Mouse (Mus musculus) kidney, postnatal 10 days (tissue): ENCODE data around the gene Dlg2.

Experiments
- DNase-seq: peaks from one replicate; pipeline ENCODE4 v3.0.0; 2021; ENCODE audit warnings: mixed read lengths

The Dlg2 gene

DNA sequence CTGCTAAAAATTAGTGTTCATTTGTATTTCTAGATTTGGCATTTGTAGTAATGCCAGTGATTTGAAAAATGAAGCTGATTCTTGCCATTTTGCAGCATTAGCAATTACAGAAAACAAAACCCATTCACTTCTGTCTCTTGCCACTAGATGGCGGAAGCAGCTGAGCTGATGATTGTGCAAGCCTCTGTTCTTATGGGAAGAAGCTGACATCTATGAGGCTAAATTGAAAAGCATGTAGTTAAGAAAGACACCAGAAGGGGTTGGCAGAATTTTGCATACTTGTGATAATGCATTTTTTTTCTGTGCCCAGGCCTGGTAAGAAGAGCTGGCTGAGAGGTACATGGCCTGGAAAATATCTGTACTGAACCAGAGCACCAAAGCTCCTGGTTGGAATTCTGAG, 980.7 kb downstream of the Dlg2 start:
- peak; percentile 76 for DNase-seq

DNA sequence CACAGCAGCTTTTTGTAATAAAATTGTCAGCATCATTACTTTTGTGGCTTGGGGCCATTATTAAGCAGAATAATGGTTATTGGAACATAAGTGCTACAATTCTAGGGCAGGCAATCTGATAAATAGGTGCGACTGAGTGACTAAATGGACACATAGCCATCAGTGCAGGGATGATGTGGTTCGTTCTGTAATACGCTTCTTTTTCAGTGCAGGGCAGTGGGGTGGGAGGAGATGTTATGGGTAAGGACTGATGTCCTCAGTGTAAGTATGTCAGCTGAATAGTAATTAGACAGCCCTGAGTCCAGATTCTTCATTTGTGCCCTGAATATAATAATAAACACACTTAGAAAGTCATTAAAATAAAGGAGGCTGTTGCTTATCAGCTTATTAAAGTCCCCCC, 984.9 kb downstream of the Dlg2 start:
- DNase-seq: no peak

DNA sequence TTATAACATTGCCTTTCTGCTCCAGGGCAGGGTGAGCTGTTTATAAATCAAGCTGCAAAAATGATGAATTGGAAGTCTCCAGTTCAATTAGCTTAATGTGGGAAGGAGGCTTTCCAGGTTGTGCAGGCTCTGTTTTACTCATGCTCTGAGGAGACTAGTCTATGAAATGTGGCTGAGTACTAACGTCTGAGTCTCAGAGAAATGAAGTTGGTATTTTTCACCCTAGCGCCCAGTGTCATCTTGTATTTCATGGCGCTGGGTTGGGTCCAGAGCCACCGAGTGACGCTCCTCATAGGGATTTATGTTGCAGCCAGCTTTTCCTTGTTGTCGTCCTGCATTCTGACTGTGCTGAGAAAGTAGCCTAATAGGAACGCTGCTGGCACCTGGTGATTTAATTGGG, 986.8 kb downstream of the Dlg2 start:
- no peak for DNase-seq

DNA sequence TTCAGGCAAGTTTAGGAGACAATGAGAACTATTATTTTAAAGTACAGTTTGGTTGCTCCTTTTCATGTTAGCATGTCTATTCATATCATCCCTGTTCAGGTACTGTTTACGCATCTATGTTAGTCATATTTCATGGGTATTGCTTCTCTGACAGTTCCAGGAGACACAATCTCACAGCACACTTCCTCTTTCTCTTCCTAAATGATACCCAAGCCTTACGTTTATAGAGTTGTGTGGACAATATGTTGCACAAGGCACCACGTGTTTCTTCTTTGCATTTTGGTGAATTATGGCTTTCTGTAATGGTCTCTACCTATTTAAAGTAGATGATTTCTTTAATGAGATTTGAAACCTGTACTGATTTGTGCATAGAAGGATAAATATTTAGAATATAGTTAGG, 990.6 kb downstream of the Dlg2 start:
- DNase-seq: no peak

DNA sequence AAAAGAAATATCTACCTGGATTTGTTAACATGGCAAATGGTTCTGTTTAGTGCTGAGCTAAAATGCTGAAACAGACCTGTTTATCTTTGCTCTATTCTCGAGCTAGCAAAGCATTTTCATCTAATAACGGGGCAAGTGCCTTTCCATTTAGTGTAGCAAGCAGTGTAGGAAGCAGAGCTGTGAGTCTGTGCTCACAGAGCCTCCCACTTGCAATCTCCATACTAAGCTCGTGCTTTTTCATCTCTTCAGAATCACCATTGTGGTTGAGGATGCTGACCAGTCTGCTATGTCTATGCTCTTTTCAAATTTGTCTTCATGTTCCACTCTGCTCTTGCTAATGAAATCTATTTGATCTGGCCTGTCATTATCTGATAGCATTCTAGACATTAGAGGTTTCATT, 1002.7 kb downstream of the Dlg2 start:
- no peak for DNase-seq

DNA sequence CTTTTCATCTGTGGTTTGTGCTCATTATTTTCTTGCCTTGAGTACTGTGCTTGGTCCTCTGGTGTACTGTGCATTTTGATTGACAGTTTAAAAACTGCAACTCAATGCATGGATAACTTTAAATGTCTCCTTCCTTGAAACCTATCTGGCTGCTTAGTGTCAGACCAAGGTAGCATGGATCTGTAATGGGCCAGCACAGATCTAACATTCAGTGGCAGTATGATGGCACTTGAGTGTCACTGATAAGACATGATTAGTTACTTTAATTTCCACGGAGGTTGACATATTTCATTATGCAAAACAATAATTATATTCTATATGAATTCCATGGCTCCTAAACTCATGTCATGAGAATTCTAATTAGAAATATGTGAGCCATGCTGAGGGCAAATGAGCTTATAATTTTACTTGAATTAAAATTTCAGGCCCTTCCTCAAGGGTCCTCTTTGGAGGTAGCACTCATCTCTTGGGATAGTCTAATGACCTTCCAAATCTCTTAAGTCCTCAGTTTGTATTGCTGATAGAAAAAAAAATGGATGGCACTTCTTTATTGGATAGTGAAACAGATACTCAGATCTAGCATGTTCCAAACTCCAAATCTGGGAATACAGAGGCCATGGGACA, 1005.2 kb downstream of the Dlg2 start:
- no peak for DNase-seq

DNA sequence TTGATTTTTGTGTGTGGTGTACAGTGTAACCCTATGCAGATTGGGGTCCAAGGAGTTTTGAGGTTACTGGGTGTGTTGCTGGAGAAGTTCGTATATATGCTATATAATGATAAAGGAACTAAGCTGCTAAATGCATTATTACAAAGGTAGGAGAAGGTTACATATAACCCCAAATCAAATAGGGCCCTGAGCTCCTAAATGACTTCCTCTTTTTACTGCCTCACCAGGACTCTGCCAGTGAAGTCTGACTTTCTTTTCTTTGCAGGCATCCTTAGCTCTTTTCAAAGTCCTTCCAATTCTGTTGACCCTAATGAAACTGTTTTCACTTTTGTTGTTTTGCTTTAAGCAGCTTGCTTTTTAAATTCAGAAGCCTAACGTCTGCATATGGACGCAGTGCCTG, 1016.8 kb downstream of the Dlg2 start:
- DNase-seq: no peak

DNA sequence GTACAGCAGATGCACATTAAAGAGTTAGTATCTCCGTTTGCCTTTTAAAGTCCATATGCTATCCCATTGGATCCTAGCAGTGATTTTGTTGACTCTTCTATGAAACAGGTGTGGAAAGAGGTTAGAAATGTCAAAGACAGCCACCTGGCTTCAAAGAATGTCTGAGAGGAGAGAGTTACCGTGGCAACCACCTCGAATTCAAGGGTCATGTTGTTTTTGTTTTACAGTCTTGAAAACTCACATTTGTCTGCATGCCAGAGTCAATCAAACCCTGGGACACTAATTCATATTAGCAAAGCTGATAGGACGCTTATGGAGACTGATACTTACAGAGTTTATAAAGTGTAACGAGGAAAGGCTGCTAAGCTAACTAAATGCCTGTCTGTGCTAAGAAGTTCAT, 1019.1 kb downstream of the Dlg2 start:
- no peak for DNase-seq

DNA sequence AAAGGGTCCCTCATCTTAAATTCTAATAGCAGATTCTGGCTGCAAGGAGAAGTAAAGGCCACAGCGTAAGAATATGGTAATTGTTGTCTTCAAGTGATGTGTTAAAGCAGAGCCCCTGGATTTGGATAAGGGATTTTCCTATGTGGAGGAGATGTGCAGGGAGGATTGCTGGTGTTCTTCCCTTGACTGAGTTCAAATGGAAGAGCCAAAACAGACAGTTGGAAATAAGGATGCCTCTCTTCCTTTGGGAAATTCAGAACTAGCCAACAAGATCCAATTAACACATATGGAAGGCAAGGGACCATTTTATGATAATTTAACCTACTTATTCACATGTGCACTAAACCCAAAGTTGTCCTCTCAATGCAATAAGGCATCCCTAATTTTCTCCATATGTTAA, 1034.6 kb downstream of the Dlg2 start:
- no peak for DNase-seq

DNA sequence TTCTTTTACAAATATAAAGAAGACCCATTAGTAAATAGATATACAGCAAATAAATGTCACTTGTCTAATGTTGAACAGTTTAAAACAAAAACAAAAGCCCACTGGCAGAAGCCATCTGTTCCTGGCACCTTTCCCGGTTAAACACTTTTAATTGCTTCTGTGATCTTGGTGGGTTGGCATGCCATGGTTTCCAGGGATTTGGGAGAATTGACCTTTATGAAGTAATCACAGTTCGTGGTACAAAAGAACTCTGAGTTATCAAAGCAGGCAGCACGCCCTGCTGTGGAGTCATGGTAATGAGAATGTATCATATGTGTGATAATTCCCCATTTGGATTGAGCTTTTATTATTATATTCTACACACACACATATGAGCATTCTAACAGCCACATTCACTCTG, 1038.0 kb downstream of the Dlg2 start:
- DNase-seq: no peak

DNA sequence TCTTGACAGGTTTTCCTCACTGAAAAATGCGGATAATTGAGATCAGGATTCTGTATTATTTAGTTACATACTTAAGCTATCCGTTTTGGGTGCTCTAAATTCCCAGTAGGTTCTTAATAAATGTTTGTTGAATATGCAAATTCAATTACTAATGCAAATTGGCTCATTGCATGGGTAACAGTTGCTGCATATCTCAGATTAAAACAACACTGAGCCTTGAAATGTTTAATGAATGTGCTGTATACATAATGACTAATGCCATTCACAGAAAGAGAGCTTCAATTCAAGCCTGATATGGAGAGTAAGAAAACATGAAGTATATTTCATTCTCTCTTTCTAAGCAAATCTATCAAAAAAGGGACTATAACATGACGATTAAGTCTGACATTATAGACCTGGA, 1039.8 kb downstream of the Dlg2 start:
- no peak for DNase-seq

DNA sequence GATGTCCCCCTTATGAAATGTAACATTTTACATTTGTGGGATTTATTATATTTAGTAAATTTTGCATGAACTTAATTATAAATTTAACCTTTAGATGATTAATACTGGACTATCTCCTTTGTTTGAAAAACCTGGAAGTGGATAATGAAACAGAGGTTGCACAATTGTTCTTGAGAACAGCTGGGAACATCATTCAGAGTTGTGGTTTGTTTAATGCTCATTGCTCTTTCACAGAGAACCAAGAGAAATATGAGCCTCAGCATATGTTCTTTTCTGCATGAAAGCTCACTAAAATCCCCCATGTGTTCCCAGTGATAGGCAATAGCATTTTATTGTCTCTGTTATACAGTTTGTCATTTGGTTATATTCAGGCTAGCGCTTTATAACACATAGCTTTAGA, 1049.4 kb downstream of the Dlg2 start:
- no peak for DNase-seq

DNA sequence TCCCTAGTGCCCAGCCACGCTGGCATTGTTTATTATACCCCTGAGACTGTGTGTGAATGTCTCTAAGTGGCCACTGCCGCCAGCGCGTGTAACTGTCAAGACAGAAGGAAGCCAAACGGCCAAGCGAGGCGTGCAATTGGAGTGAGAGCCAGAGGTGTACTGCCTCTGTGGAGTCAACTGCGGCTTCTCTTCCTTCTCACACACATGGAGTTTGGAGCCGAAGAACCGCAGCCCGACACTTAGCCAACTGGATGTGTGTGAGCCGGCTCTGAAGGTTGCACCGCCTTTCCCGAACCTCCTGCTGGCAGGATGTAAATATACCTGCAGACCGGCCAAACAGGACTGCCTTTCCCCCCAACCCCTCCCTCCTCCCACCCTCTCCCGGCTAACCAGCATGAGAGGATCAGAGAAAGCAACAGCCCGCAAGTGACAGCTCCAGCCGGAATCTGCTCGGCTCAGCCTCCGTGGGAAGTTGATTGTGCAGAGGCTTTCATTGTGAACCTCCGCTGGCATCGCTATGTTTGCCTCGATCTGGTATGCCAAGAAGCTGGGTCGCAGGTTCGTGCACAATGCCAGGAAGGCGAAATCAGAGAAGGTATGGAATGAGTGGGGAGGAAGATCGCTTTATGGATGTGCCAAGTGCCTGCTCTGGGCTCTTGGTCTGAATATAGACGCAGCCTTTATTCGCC, 1066.3 kb downstream of the Dlg2 start:
- DNase-seq: peak; percentile 19

DNA sequence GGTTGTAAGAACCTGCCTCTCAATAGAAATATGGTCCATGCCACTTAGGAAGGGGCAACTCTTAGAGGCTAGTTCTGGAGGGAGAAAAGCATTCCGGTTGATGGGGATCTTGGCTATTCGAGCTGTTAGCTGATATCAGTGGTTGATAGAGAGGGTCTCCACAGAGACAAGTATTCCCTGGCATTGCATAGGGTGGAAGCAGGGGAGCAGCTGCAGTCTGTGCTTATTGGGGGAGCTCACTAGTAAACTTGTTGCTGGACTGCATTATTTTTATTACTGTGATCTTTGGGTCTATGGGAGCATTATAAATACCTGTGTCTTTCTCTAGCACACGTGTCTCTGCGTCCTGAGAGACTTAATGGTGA, 1066.8 kb downstream of the Dlg2 start:
- DNase-seq: no peak

DNA sequence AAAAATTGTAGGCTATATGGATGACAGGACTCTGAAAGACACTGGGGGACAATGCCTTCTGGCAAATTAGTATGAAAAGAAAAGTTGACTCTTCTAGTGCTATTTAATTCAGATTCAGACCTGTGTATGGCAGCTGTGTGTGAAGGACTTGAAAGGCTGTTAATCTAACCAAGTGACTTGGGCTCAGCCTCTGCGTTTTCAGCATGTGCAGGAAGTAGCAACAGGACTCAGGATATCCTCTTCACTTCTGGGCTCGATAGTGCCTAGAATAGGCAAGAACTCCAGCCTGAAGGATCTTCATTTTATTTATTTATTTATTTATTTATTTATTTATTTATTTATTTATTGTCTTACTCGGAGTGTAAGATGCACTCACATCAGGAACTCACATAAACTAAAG, 1068.1 kb downstream of the Dlg2 start:
- peak; percentile 14 for DNase-seq

DNA sequence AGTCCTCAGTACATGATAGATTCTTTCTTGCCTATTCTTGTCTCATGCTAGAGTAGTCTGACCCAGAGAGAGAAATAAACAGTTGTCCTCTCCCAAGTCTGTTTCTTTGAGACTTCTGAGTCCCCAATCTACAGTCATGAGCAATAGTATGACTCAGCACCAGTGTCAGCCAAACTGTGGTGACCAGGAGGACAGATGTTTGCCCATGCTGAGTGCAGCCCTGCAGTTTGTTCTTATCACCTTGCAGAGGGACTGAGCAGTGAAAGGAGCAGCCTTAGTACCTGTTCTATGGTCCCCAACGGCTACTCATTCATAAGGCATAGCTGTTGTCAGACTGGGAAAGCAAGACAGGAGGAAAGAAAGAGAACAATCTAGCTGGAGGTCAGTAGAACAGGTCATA, 1072.3 kb downstream of the Dlg2 start:
- DNase-seq: no peak

DNA sequence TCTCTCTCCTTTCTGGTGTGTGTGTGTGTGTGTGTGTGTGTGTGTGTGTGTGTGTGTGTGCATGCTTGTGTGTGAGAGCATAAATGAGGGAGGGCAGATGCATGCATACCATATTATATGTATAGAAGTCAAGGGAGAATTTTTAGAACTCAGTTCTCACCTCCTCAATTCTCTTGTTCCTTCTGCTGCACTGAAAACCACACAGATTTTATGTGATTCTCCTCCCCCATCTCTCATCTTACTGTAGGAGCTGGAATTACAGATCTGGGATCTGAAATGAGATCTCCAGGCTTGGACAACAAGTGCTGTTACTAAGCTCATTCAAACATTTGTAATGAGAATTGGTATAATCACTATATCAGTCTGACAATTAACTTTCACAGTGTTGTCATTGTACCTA, 1081.1 kb downstream of the Dlg2 start:
- DNase-seq: no peak

DNA sequence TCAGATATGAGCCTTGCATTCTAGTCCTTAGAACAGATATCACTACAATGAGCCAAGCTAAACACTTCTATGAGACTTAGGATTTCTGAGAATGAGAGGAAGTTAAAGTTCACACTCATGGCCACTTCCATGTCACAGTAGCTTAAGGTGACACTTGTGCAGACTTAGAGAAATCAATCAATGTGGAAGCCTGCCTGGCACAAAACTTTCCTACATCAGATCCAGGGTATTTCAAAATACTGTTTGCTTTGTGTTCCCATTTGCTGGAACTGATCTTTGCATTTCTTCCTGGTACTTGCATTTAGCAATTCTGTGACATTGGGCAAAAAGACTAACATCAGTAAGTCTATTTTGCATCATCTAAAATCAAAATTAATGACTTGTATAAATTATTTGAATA, 1091.0 kb downstream of the Dlg2 start:
- DNase-seq: no peak

DNA sequence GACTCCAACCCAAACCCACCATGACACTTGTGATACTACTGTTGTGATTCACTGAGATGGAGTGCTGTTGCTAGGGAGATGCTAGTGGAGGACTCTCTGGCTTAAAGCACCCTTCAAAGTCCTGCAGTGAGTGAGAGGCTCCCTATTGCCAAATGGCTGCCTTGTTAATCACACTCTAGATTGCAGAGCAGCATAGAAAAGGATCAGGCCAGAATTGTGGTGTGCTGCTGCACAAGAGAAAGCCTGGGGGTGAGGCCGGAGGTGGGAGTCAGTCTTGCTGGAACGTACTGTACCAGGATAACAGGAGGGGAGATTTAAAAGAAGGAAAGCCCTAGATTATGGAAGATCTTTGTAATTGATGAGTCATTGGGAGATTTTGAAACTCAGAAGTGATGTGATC, 1094.5 kb downstream of the Dlg2 start:
- no peak for DNase-seq

DNA sequence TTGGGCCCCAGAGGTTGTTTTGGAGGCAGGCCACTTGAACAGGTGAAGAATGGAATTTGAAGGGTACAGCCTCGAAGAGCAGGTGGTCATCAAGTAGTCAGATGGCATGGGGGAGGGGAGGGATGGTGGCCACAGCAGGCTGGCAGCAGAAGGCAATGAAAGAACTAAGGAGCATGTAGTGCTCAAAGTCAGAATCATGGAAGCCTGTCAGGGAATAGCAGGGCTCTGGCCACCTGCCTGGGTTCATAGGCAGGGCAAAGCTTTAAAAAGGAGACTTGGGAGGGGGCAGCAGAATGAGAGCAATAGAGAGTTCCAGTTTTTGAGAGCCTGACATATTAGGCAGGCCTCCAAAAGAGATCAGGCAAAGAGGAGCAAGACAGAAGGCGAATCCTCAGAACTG, 1096.2 kb downstream of the Dlg2 start:
- no peak for DNase-seq

DNA sequence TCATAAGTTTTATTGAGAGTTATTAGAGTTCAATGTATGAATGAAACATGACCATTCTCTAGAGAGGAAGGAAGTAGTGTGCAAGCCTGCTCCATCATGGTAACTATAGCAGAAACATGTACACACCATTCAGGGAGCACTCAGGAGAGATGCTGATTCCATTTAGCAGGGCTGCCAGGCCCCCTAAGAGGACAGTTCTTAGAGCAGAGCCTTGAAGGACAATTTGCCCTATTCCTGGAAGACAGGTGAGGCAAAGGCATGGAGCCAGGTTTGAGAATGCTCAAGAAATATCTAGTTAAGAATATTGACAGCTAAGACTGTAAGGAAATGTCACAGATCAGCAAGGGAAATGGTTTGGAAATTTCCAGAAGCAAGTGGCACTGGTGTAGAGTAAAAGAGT, 1096.8 kb downstream of the Dlg2 start:
- no peak for DNase-seq

DNA sequence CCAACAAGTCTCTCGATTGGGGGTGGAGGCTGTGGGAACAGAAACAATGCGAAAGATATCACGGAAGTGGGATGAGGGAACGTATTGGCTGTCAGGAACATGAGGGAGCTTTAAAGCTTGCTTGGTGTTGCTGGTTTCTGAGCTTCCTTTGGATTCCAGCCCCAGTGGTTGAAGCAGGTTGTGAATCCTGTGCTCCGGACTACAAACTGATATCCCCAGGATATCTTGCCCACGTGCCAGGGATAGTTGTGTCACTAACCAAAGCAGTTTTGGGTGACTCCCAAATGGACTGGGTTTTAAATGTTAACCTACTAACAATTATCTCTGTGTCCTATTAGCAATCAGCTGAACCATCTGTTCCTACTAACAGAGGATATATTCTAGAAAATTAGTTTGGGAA, 1099.7 kb downstream of the Dlg2 start:
- DNase-seq: no peak

DNA sequence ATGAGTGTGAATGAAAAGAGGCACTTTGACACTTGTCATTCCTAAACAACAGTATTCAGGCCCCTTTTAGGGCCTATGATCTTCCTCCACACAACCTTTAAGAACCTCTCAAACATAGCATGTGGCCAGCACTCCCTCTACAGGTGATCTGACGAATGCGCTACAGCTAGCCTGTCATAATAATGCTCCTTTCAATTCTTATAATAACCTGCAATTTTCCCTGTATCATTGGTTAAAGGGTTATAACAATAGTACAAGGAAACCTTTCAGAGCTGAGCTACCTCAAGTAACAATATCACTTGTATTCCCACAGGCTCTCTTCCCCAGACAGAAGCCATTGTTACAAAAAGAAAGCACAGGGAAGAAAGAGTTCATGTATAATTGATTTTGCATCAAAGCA, 1105.7 kb downstream of the Dlg2 start:
- no peak for DNase-seq

DNA sequence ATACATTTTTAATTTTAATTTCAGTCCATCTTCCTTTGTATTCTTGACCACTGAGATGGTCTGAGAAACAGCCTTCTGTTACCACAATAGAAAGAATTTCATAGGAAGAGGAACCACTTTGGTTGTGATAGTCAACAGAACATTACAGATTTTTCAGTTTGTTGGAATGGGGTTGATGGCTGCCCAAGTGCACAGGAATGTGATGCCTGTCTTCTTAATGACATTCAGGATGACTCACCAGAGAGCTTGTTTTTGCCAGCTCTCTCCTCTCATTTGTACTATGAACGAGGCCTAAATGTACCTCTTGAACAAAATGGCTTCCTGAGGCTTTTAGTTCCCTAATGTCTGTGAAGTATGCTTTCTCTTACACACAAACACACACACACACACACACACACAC, 1107.1 kb downstream of the Dlg2 start:
- no peak for DNase-seq
